Mouse (Mus musculus) megakaryocyte-erythroid progenitor cell, adult 5-6 weeks (primary cell): ENCODE measurements around the gene Klk7. TPM values are rescaled to one million over a fixed set of nuclear protein-coding genes. Genes with fewer than 3 reads are reported as not detected.

Experiments
- ATAC-seq: replicated peaks from 2 replicates; pipeline ENCODE4 v1.8.0; 2016; ENCODE audit warnings: mild to moderate bottlenecking, inconsistent platforms; ENCODE audit not compliant: severe bottlenecking, poor library complexity, low FRiP score, low TSS enrichment
- total RNA-seq, 2 experiments: library from RNA; stranded (forward) in 1 of 2; stranded (reverse) in 1 of 2; fragments of 200-1000, 215-1000 nt in 1 of 2; fragments of >200 nt in 1 of 2; fragmentation: Nextera tagmentation in 1 of 2; gene quantifications; 2 replicates each; pipeline ENCODE4 v1.2.3; 2014 to 2017

Klk7 gene
- total RNA-seq, 2 experiments from 2014 or later: not detected

DNA sequence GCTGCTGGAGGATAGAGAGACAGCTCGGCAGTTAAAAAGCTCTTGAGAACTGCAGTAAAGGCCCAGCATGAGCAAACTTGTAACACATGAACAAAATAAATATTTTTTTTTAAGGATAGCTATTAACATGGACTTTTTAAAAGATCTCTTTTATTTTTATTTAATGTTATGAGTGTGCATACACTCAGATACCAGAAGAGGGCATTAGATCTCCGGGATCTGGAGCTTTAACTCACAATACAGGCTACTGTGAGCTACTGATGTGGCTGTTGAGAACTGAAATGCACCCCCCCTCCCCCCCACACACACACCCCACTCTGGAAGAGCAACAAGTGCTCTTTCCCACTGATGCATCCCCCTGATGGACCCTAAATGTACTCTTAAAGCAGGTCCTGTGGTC, 21.8 kb upstream of the Klk7 start:
- ATAC-seq: no peak

- ATAC-seq: no peak
Observed at GRCm38 (mm10) chr7:43791591-43791990, 19.5 kb upstream of the Klk7 start, which contains the start of gene Klk9. Klk9 (plus strand) TSS chr7:43791891.

DNA sequence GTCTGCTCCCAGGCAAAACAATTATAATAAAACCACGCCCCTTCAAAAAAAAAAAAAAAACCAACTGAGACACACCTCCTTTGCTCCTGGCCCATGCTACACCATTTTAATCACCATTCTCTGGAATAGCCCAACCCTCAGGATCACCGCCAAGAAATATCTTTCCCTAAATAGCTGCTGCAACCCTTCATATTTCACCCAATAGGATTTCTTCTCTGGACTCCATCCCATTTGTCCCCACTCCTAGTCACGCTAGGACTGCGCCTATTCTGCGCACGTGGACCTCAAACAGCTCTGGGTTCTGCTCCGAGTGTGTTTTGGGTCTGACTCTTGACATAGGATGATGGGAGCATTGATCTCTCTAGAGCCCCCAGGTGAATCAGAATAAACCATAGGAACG, 14.7 kb upstream of the Klk7 start:
- no peak for ATAC-seq

- no peak for ATAC-seq
Observed at GRCm38 (mm10) chr7:43797333-43797769, 13.7 kb upstream of the Klk7 start, which contains the start of gene Klk8. Klk8 (plus strand) TSS chr7:43797577.

DNA sequence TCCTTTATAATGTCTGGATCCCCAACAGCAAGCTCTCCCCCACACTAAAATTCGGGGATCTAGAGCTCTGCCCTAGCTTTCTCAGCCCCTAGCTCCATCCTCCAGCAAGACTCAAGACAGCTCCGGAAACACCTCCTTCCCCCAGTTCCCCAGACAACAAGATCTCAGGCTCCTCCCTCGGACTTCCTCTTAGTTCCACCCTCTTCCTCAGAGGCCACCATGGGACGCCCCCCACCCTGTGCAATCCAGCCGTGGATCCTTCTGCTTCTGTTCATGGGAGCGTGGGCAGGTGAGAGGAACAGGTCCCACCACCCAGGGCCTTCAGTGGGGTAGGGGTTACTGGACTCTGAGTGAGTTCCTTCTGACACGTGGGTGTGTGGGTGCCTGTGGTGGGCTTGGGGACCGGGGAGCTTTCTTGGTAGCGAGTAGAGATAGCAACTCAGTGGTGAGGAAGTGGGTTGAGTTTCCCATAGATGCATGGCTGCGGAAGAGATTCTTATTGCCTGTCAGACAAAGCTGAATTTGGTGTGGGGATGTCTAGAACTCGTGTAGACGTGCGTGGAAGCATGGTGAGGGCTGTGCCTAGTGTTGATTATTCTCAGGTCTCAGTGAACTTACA, 13.1 kb upstream of the Klk7 start:
- no peak for ATAC-seq

DNA sequence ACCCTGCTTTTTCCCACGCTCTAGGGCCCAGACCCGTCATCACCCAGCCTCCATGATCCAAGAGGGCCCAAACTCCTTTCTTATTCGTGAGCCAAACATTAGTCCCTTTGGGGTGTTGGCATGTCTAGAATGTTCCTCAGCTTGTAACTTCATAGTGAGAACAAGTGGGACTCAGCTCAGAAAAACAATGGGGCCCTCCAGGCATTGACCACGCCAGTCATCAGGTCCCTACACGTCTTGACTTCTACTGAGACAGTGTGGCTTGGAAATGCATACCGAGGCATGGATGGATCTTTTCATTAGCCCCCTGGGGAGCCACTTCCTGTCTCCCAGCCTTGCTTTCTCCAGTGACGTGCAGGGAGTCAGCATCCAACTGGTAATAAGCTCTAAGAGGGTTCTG, 11.2 kb upstream of the Klk7 start:
- no peak for ATAC-seq

- no peak for ATAC-seq
Observed at GRCm38 (mm10) chr7:43815211-43815610, 4.1 kb downstream of the Klk7 start.

GRCm38 (mm10) chr7:43816746-43817145, 5.7 kb downstream of the Klk7 start:
- ATAC-seq: no peak

DNA sequence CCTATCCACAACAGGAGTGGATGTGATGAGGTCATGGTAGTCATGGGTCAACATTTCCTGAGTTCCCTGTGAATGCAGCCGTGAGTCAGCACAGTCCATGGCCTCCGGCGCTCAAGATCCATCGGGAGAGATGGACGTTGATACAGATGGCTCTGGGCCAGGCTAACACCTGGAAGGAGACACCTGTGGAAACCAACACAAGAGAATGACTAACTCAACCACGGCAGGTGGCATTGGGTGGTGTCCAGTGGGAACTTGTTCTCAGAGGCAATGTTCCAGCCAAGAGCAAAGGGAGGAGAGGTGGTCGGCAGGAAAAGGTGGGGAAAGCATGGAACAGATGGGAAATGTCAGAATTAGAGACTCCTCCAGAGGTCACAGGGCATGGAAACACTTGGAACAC, 10.5 kb downstream of the Klk7 start:
- ATAC-seq: no peak

DNA sequence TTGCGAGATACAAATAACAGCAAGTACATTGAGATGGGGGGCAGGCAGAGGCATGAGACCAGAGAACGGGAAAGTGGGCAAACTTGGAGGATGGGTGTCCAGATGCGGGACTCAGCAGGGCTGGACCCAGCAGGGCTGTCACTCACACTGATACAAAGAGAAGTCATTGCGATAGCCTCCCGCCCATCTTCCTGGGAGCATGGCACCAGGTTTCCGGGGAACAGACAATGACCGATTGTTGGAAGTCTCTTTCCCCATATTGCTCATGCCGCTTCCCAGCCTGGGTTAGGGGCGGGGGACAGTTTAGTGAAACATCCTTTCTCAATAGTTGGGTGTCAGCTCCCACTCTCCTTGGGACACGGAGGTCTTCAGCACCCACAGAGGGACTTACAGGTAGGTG, 13.1 kb downstream of the Klk7 start, which contains the start of gene Klk6:
Klk6 (plus strand) TSS at position 301 of the 400 bp plus-strand sequence.
- ATAC-seq: no peak

DNA sequence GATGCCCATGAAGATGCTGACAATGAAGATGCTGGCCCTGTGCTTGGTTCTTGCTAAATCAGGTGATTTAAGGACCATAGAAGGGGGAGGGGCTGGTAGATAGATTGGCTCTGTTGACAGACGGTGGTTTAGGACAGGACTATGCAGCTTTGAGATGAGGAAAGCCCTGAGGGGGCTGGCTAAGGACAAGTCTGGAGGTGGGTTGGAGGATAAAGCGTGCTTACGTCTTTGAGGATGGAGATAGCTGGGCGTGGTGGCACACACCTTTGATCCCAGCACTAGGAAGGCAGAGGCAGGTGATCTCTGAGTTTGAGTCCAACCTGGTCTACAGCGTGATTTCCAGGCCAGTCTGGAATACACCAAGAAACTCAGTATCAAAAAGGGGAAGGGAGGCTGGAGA, 15.0 kb downstream of the Klk7 start:
- ATAC-seq: no peak

GRCm38 (mm10) chr7:43827706-43828105, 16.6 kb downstream of the Klk7 start:
- ATAC-seq: no peak

DNA sequence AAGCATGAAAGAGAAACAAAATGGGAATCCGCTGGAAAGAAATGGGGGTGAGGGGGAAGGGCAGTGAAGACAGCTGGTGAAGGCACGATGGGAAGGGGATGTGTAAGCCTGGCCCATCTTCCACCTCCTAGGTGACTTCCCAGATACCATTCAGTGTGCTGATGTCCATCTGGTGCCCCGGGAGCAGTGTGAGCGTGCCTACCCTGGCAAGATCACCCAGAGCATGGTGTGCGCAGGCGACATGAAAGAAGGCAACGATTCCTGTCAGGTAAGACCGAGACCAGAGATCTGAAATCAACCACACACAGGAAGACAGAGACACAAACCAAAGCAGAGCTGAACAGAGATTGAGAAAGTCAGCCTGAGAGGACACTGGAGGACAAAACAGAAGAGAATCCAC, 17.9 kb downstream of the Klk7 start:
- no peak for ATAC-seq

- ATAC-seq: no peak
Observed at GRCm38 (mm10) chr7:43841701-43842100, 30.6 kb downstream of the Klk7 start, which contains the start of gene Klk5. Klk5 (plus strand) TSS chr7:43841971.

DNA sequence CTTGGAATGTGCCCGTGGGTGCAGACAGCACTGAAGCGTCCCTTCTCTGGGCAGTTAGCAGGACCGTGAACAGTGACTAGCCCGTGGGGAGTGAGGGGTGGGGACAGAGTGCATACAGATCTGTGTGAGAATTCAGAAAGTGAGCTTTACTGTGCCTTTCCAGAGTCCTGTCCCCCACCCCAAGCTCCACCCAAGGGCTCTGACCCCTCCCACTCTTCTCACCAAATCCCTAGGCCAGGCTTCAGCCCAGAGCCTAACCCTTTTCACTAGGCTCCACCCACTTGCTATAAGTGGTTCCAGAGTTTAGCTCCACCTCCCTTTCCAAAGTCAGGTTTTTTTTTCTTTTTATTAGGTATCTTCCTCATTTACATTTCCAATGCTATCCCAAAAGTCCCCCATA, 32.7 kb downstream of the Klk7 start:
- no peak for ATAC-seq

DNA sequence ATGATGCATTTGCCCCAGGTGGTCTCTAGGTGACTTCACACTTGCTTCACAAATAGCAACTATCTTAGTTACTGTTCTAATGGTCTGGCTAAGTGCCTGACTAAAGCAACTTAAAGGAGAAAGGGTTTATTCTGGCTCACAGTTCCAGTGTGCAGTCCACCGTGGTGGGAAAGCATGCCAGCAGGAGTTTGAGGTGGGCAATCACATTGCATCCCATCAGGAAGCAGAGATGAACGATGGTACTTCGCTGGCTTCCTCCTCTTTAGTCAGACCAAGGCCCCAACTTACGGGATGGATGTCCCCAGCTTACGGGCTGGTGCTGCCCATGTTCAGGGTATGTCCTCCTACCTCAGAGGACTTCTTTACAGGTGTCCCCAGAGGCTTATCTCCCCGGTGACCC, 40.5 kb downstream of the Klk7 start:
- no peak for ATAC-seq

DNA sequence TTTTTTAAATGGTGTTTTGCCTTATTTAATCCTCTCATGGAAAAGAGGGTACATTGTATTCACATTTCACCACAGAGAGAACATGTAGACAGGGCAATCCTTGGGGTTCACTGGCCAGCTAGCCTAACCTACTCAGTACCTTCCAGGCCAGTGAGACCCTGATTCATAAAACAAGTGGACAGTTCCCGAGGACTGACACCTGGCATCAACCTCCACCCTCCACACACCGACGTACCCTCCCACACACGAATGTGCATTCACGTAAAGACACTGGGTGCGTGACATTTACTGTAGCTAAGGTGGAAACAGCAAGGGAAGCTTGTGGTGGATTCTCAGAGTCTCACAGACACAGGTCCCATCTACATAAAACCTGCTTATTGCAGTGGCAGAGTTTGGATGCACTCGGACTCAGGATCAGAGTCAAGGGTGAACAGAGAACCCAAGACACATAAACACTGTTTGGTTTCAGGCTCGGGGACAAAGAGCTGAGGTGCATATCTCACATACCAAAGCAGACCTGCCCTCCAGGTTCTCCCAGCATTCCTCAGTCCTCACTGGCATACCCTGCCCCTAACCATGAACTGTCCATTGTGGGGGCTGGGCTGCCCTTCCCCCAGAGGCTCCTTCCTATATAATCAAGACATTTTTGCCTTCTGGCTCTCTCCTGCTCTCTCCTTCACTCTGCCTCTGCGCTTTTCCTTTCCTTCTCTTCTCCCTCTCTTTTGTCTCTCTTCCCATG, 43.7 kb downstream of the Klk7 start:
- no peak for ATAC-seq

DNA sequence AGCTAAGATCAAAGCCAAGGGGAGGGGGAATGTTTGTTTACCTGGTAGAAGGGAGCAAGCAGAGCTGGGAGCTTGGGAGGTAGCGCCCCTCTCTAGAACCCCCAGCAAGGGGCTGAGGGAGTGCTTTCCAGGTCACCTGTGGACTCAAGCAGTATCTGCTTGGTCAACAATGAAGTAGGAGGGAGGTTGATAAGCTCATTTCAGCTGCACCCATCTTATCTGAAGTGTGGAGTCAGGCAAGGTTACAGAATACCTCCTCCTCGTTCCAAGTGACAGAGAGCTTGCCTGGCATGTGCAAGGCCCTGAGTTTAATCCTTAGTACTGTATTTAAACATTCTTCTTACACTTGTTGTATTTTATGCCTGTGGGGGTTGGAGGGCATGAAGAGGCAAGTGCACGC, 44.6 kb downstream of the Klk7 start:
- no peak for ATAC-seq

GRCm38 (mm10) chr7:43856307-43856706, 45.2 kb downstream of the Klk7 start:
- ATAC-seq: no peak

- no peak for ATAC-seq
Observed at GRCm38 (mm10) chr7:43857501-43857900, 46.4 kb downstream of the Klk7 start.

- no peak for ATAC-seq
Observed at GRCm38 (mm10) chr7:43860411-43860810, 49.3 kb downstream of the Klk7 start.
